Mouse (Mus musculus): ENCODE data around the gene Olfr547.

- TF ChIP-seq POLR2A (IDR thresholded peaks at IDR 0.05; ENCODE audit: low read depth, low read length) (no peak), CTCF (IDR thresholded peaks at IDR 0.05; ENCODE audit: borderline replicate concordance, insufficient read depth, low read length) (no peak)
Observed at GRCm38 (mm10) chr7:102516261-102517050, 18.1 kb upstream of the Olfr547 start.
